Mouse (Mus musculus) intestine, postnatal 0 days (tissue): Measurements from ENCODE around the gene Glp2r. TPM values are rescaled to one million over a fixed set of nuclear protein-coding genes. Genes with fewer than 3 reads are reported as not detected.

Experiments
- ATAC-seq: fragments of 200-750 bp; cut with Nextera tagmentation; 2 replicates; pipeline ENCODE4 v1.8.0; 2017; ENCODE audit warnings: mild to moderate bottlenecking, moderate TSS enrichment, moderate library complexity
- H3K27ac ChIP-seq: fragments of 300-500 bp; sonication (generic); 2 replicates; pipeline ENCODE4 v1.5.1; 2014; ENCODE audit warnings: mild to moderate bottlenecking, low read depth, low read length, moderate library complexity
- H3K27me3 ChIP-seq: fragments of 300-500 bp; sonication (generic); replicated peaks from 2 replicates; pipeline ENCODE4 v1.6.1; 2014; ENCODE audit warnings: low read length, mixed read lengths; ENCODE audit not compliant: control insufficient read depth, insufficient read depth
- H3K36me3 ChIP-seq: fragments of 300-500 bp; sonication (generic); 2 replicates; pipeline ENCODE4 v1.6.1; 2014; ENCODE audit warnings: mild to moderate bottlenecking, moderate library complexity; ENCODE audit not compliant: control insufficient read depth, insufficient read depth
- H3K4me1 ChIP-seq: fragments of 300-500 bp; sonication (generic); replicated peaks from 2 replicates; pipeline ENCODE4 v1.6.1; 2014; ENCODE audit warnings: antibody characterized with exemption, low read length, mixed read lengths; ENCODE audit not compliant: control insufficient read depth, insufficient read depth
- H3K4me2 ChIP-seq: fragments of 300-500 bp; sonication (generic); replicated peaks from 2 replicates; pipeline ENCODE4 v1.6.1; 2014; ENCODE audit warnings: low read depth, mild to moderate bottlenecking, moderate library complexity
- H3K4me3 ChIP-seq: fragments of 300-500 bp; sonication (generic); 2 replicates; pipeline ENCODE4 v1.5.1; 2014; ENCODE audit warnings: low read depth, low read length
- H3K9ac ChIP-seq: fragments of 300-500 bp; sonication (generic); 2 replicates; pipeline ENCODE4 v1.6.1; 2014; ENCODE audit warnings: mild to moderate bottlenecking, low read depth, low read length
- H3K9me3 ChIP-seq: fragments of 300-500 bp; sonication (generic); 2 replicates; pipeline ENCODE4 v1.6.1; 2016; ENCODE audit warnings: mixed run types; ENCODE audit not compliant: control insufficient read depth
- CTCF ChIP-seq: sonication (generic); IDR thresholded peaks from 2 replicates; pipeline ENCODE4 v1.5.1; 2016; ENCODE audit warnings: low read depth, mild to moderate bottlenecking, control low read depth, antibody characterized with exemption, moderate library complexity
- WGBS: fragments of 180-500 bp; shearing (Covaris S2); extraction: QIAGEN DNeasy Blood & Tissue Kit; methylation state at CpG from one replicate; pipeline ENCODE4 v1.1.7; 2014; 5-methylcytosine and 5-hydroxymethylcytosine counted together
- polyA plus RNA-seq: library from polyadenylated mRNA; unstranded; fragments of >200 nt; fragmentation: Nextera tagmentation; extraction: Ambion mirVana; gene quantifications from 2 replicates; pipeline ENCODE4 v1.2.1, GENCODE M21; 2015

Gene Glp2r
- polyA plus RNA-seq, 1 experiment from 2014 or later: 2.8 TPM

GRCm38 (mm10) chr11:67668460-67669007 lies 102.4 kb downstream of the Glp2r start:
- H3K4me3 ChIP-seq: no peak overlapping the region
- no peak for ATAC-seq
- no peaks in the 10 kb centered on the region for H3K9me3 ChIP-seq
- H3K27ac ChIP-seq: no peak overlapping the region
- no peak overlapping the region for H3K9ac ChIP-seq
- no peaks in the 10 kb centered on the region for H3K27me3 ChIP-seq
- no peaks in the 10 kb centered on the region for H3K36me3 ChIP-seq
- WGBS: 95% methylated on average over 3 of the region's 3 CpGs
- no peak for TF ChIP-seq CTCF
- H3K4me1 ChIP-seq: no peaks in the 10 kb centered on the region
- H3K4me2 ChIP-seq: no peak overlapping the region

DNA sequence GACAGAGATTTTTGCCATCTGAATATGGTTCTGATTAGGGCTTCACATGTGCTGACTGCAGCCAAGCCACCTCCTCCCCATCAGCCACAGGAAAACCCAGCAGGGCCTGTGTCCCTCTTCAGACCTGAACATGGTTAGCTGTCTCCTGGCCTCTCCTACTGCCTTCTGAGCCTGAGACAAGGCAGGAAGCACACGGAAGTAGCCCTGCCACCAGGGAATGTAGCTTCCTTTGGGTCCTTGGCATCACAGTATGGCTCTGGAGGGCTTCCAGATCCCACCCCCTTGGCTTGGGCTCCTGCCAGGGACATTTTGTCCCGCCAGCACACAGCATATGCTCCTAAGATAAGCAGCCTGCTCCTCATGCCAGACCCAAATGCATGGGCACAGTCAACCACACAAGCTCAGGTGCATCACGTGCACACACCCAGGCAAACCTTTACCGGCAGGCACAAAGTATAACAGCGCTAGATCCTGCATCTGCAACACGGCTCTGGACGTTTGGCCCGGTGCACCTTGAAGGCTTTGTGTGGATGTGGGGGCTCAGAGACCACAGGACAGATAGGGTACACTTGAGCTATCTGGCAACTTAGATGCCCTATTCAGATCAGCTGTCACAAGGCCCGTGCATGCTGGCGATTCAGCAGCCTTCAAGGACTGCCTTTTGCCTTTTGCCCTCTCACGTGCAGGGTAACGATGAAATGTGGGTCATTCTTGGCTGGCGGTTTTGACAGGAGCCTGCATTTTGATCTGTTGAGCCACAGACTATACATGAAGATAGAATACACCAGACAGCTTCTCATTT lies 103.2 kb downstream of the Glp2r start:
- no peaks in the 10 kb centered on the region for H3K36me3 ChIP-seq
- H3K27me3 ChIP-seq: no peaks in the 10 kb centered on the region
- no peak for TF ChIP-seq CTCF
- no peak for ATAC-seq
- no peak overlapping the region for H3K4me3 ChIP-seq
- H3K9me3 ChIP-seq: no peaks in the 10 kb centered on the region
- 83% methylated on average over 13 of the region's 13 CpGs for WGBS
- no peak overlapping the region for H3K27ac ChIP-seq
- H3K4me1 ChIP-seq: no peaks in the 10 kb centered on the region
- H3K9ac ChIP-seq: no peak overlapping the region
- no peak overlapping the region for H3K4me2 ChIP-seq

- no peak for ATAC-seq
- no peak overlapping the region for H3K4me3 ChIP-seq
- H3K9me3 ChIP-seq: no peaks in the 10 kb centered on the region
- H3K9ac ChIP-seq: no peak overlapping the region
- WGBS: 83% methylated on average over 5 of the region's 5 CpGs
- no peaks in the 10 kb centered on the region for H3K36me3 ChIP-seq
- no peak overlapping the region for H3K4me2 ChIP-seq
- no peaks in the 10 kb centered on the region for H3K27me3 ChIP-seq
- H3K4me1 ChIP-seq: no peaks in the 10 kb centered on the region
- H3K27ac ChIP-seq: no peak overlapping the region
- no peak for TF ChIP-seq CTCF
Measured at GRCm38 (mm10) chr11:67666129-67666528, 104.8 kb downstream of the Glp2r start.

GRCm38 (mm10) chr11:67664918-67665317 lies 106.0 kb downstream of the Glp2r start:
- H3K36me3 ChIP-seq: no peaks in the 10 kb centered on the region
- no peak for TF ChIP-seq CTCF
- no peak overlapping the region for H3K4me2 ChIP-seq
- H3K27ac ChIP-seq: no peak overlapping the region
- H3K4me1 ChIP-seq: no peaks in the 10 kb centered on the region
- no peak overlapping the region for H3K9ac ChIP-seq
- ATAC-seq: no peak
- 83% methylated on average over 6 of the region's 6 CpGs for WGBS
- no peak overlapping the region for H3K4me3 ChIP-seq
- no peaks in the 10 kb centered on the region for H3K27me3 ChIP-seq
- H3K9me3 ChIP-seq: no peaks in the 10 kb centered on the region

DNA sequence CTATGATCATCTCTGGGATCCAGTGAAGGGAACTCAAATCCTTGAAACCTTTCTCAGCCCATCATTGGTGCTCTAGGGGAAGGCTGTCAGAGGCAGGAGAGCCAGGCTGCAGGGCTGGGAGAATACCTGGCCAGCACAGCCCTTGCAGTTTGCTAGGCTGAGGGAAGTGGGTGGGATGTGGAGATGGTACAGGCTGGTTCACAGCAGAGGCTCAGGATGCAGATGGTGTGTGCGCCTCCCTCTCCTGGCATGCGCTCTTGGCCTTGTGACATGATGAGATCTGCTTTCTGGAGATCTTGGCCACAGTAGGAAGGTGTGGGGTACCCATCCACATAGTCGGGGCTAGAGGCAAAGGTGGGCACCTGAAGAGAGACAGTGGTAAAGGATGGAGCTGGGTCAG lies 106.7 kb downstream of the Glp2r start:
- Histone ChIP-seq H3K27me3 (no peaks in the 10 kb centered on the region), H3K27ac (no peak overlapping the region), H3K4me1 (no peaks in the 10 kb centered on the region), H3K9me3 (no peaks in the 10 kb centered on the region), H3K36me3 (no peaks in the 10 kb centered on the region), H3K9ac (no peak overlapping the region), H3K4me2 (no peak overlapping the region), H3K4me3 (no peak overlapping the region)
- WGBS: 83% methylated on average over 3 of the region's 3 CpGs
- TF ChIP-seq CTCF: no peak
- no peak for ATAC-seq

DNA sequence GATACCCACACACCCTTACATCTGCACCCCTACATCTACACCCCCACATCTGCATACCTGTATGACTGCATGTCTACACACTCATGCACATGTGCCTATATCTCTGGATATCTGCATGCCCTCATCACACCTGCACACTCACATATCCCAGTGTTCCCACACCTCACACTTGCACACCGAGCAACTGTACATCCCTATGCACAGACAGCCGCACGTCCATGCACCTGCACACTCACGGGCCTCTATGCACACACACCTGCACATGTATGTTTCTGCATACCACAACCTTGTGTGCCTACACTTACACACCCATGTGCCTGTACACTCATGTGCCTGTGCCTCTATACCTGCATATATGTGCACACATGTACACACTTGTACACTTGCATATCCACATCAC lies 107.5 kb downstream of the Glp2r start:
- TF ChIP-seq CTCF: no peak
- Histone ChIP-seq H3K27me3 (no peaks in the 10 kb centered on the region), H3K27ac (no peak overlapping the region), H3K4me2 (no peak overlapping the region), H3K4me1 (no peaks in the 10 kb centered on the region), H3K36me3 (no peaks in the 10 kb centered on the region), H3K9ac (no peak overlapping the region), H3K9me3 (no peaks in the 10 kb centered on the region), H3K4me3 (no peak overlapping the region)
- 95% methylated on average over 4 of the region's 4 CpGs for WGBS
- no peak for ATAC-seq
